Mouse (Mus musculus): ENCODE data around the gene Lrrc61. TPM values are rescaled to one million over a fixed set of nuclear protein-coding genes. Genes with fewer than 3 reads are reported as not detected.

Lrrc61 gene
- polyA plus RNA-seq, 1 experiment from 2014 or later = 0.81 TPM

DNA sequence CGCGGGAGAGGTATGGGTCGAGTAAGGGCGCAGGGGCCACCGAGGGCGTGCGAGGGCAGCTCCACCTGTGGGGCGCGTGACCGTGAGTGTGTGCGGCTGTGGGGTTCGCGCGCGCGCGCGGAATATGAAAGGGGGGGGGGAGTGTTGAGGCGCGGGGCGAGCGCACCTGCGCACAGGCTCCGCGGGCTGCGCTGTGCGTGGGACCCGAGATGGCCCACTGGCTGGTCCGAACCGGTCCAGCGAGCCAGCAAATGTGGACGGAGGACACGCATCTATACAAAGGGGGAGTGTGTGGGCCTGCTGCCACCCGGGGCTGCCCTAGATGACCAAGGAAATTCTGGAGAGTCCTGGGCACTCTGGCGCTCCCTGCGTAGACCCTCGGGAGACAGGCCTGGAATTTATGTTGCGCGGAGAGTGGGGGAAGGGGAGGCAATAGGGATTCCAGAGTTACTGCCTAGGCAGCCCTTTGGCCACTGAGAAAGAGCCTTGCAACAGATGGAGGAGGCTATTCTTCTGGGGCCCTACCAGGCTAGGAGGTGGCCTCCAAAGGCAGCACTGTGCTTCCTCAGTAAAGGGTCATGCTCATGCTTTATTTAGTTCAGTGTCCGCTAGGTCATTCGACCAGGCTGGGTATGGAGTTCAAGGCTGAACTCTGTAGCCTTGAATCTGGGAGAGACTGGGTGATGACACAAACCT lies 39.6 kb downstream of the Lrrc61 start:
- Histone ChIP-seq H3K4me3 (replicated peaks) (peak overlapping the region; percentile 69), H3K9ac (peak overlapping the region; percentile 76), H3K4me1 (replicated peaks) (peaks cover 48% of the 10 kb centered on the region), H3K27ac (peak overlapping the region; percentile 58), H3K27me3 (no peaks in the 10 kb centered on the region), H3K36me3 (peaks cover 37% of the 10 kb centered on the region), H3K9me3 (replicated peaks) (peaks cover 12% of the 10 kb centered on the region; the same call in 1 of the 2 replicates), H3K4me2 (peak overlapping the region; percentile 79)
- WGBS (ENCODE audit: insufficient replicate concordance) = 1% methylated on average over 27 of the region's 41 CpGs
- DNase-seq (no peak), ATAC-seq (ENCODE audit: low read depth) (peak; percentile 10)

DNA sequence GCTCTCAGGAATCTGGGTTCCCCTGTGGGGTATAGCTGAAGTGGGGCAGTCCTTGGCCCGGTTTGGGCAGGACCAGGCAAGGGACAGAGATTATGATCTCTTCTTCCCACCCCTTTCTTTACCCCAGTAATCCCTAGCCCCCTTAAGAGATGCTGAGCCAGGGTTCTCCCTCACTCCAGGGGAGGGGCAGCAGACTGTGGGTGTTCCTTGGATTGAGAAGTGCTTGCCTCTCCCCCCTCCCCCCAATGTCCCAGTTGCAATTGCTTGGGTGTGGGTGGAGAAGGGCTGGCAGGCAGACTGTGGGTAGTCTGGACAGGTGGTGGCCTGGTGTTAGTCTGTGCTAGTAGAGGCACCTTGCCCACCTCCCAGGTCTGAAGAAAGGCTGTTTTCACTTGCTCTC lies 40.7 kb downstream of the Lrrc61 start:
- ATAC-seq (ENCODE audit: low read depth) (no peak), DNase-seq (no peak)
- Histone ChIP-seq H3K9ac (peak overlapping the region; percentile 76; the same call in 1 of the 2 replicates), H3K9me3 (replicated peaks) (peaks cover 12% of the 10 kb centered on the region; the same call in 1 of the 2 replicates), H3K36me3 (peaks cover 47% of the 10 kb centered on the region), H3K4me2 (peak overlapping the region; percentile 79), H3K4me3 (replicated peaks) (peak overlapping the region; percentile 69), H3K4me1 (replicated peaks) (peaks cover 57% of the 10 kb centered on the region), H3K27ac (no peak overlapping the region), H3K27me3 (no peaks in the 10 kb centered on the region)
- 32% methylated on average over 1 of the region's 1 CpGs for WGBS (ENCODE audit: insufficient replicate concordance)

- Histone ChIP-seq H3K4me3 (replicated peaks) (no peak overlapping the region), H3K4me2 (no peak overlapping the region), H3K36me3 (peaks cover 47% of the 10 kb centered on the region), H3K9me3 (replicated peaks) (peaks cover 12% of the 10 kb centered on the region; the same call in 1 of the 2 replicates), H3K27me3 (no peaks in the 10 kb centered on the region), H3K9ac (no peak overlapping the region), H3K27ac (no peak overlapping the region), H3K4me1 (replicated peaks) (peaks cover 58% of the 10 kb centered on the region)
- no peak for DNase-seq
- WGBS (ENCODE audit: insufficient replicate concordance) = 89% methylated on average over 45 of the region's 45 CpGs
- no peak for ATAC-seq (ENCODE audit: low read depth)
These were observed 42.1 kb downstream of the Lrrc61 start for GRCm38 (mm10) chr6:48596545-48597232.

GRCm38 (mm10) chr6:48597233-48597625 lies 42.6 kb downstream of the Lrrc61 start:
- Histone ChIP-seq H3K36me3 (peaks cover 47% of the 10 kb centered on the region), H3K4me3 (replicated peaks) (no peak overlapping the region), H3K9ac (no peak overlapping the region), H3K27ac (no peak overlapping the region), H3K9me3 (replicated peaks) (peaks cover 12% of the 10 kb centered on the region; the same call in 1 of the 2 replicates), H3K4me2 (no peak overlapping the region), H3K27me3 (no peaks in the 10 kb centered on the region), H3K4me1 (replicated peaks) (peaks cover 59% of the 10 kb centered on the region)
- ATAC-seq (ENCODE audit: low read depth) (no peak), DNase-seq (no peak)
- WGBS (ENCODE audit: insufficient replicate concordance) = 91% methylated on average over 27 of the region's 27 CpGs

DNA sequence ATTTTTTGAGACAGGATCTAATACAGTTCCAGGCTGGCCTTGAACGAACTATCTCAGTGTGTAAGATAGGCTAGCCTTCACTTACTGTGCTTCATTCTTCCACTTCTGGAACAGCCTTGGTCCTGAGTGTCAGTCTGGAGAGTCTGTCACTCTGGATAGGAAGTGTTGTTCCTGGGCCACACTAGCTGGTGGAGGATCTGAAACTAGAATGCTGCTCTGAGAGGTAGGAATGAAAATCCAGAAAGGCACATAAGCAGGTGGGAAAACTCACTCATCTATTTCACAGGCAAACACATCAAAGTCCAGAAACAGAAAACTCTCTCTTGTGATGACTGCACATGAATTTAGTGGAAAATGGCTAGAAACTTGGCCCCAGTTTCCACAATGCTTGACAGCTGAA lies 46.0 kb downstream of the Lrrc61 start:
- DNase-seq (no peak), ATAC-seq (ENCODE audit: low read depth) (no peak)
- peaks cover 12% of the 10 kb centered on the region; the same call in 1 of the 2 replicates for H3K9me3 ChIP-seq (replicated peaks)
- 59% methylated on average over 1 of the region's 1 CpGs for WGBS (ENCODE audit: insufficient replicate concordance)
- H3K4me3 ChIP-seq (replicated peaks) = no peak overlapping the region
- no peak overlapping the region for H3K27ac ChIP-seq
- peaks cover 44% of the 10 kb centered on the region for H3K36me3 ChIP-seq
- peaks cover 45% of the 10 kb centered on the region for H3K4me1 ChIP-seq (replicated peaks)
- H3K27me3 ChIP-seq = no peaks in the 10 kb centered on the region
- H3K9ac ChIP-seq = no peak overlapping the region
- H3K4me2 ChIP-seq = peak overlapping the region; percentile 95; the same call in 1 of the 2 replicates

DNA sequence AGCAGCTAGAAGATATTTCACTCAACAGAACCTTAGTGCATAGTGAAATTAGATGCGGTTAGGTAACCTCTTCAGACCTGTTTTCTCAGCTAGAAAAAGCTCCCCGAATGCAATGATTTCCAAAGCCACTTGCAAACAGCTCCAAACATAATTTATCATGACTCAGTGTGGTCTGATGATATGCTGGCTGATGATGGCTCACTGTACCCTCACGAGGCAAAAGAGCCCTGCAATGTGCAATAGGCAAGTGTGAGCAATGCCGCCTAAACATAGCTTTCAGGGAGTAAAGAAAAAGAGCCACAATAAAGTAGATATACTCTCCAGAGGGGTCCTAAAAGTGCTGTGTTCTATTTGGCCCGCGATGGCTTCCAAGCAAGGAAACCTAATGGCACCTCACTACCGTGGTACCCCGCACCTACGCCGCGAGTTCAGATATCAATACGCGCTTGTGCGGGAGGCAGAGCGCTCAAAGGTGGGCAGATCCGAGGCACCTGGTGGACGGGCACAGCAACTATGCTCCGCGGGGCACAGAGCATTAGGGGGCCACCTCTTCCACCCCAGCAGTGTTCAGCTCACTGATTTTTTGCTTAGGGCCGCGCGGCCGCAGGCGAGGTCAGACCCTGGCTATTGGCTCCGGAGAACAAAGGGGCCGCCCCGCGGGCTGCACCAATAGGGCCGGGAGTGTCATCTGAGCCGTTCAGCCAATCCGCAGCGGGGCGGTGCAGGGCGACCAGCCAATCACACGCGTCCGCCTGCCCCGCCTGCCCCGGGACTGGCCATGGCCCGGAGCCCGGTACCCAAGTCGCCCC lies 46.9 kb downstream of the Lrrc61 start, which contains the start of gene Zfp775:
TSS of gene Zfp775 (plus strand) at position 793 of the 809 bp plus-strand sequence.
- DNase-seq (peak; percentile 90), ATAC-seq (ENCODE audit: low read depth) (peak; percentile 99)
- H3K4me1 ChIP-seq (replicated peaks) = peaks cover 45% of the 10 kb centered on the region
- H3K27me3 ChIP-seq = no peaks in the 10 kb centered on the region
- H3K9ac ChIP-seq = peak within 1 kb of the TSS; percentile 72
- 5% methylated on average over 42 of the region's 42 CpGs for WGBS (ENCODE audit: insufficient replicate concordance)
- H3K27ac ChIP-seq = peak within 1 kb of the TSS; percentile 75
- H3K9me3 ChIP-seq (replicated peaks) = peaks cover 8% of the 10 kb centered on the region; the same call in 1 of the 2 replicates
- peak within 1 kb of the TSS; percentile 72 for H3K4me3 ChIP-seq (replicated peaks)
- H3K4me2 ChIP-seq = peak within 1 kb of the TSS; percentile 95
- H3K36me3 ChIP-seq = peaks cover 37% of the 10 kb centered on the region

DNA sequence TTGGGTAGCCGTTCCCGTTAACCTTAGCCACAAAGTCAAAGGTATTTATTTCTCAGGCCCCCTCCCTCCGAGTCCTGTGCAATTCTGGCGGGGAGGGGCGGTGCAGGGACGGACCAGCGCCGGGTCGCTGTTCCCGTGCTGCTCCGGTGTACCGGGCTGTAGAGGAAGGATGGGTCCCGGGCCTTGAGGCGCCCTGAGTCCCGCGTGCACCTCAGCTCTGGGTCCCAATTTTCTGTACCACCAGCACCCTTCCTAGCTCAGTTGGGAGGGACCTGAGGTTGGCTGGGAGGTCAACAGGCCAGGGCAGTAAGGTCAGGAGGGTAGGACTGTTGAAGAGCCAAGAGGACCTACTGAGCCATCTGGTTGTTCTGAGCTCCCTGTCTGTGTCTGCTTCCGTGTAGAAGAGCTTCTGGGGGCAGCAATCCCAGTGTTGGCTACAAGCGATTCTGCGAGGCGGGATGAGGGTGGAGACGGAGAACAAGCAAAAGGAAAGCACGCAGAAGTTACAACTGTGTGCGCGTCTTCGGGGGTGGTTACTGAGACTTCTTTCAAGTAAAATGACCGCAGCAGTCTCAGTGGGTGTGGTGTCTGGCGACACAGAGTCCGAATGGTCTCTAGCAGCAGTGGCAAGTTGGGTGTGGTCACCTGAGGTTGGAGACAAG lies 47.6 kb downstream of the Lrrc61 start:
- DNase-seq (peak; percentile 20), ATAC-seq (ENCODE audit: low read depth) (peak; percentile 65)
- peak overlapping the region; percentile 95 for H3K4me2 ChIP-seq
- H3K36me3 ChIP-seq = peaks cover 30% of the 10 kb centered on the region
- peak overlapping the region; percentile 72 for H3K4me3 ChIP-seq (replicated peaks)
- H3K9ac ChIP-seq = peak overlapping the region; percentile 72
- H3K27me3 ChIP-seq = no peaks in the 10 kb centered on the region
- H3K27ac ChIP-seq = peak overlapping the region; percentile 75
- peaks cover 1% of the 10 kb centered on the region; the same call in 1 of the 2 replicates for H3K9me3 ChIP-seq (replicated peaks)
- peaks cover 45% of the 10 kb centered on the region for H3K4me1 ChIP-seq (replicated peaks)
- 2% methylated on average over 28 of the region's 28 CpGs for WGBS (ENCODE audit: insufficient replicate concordance)

DNA sequence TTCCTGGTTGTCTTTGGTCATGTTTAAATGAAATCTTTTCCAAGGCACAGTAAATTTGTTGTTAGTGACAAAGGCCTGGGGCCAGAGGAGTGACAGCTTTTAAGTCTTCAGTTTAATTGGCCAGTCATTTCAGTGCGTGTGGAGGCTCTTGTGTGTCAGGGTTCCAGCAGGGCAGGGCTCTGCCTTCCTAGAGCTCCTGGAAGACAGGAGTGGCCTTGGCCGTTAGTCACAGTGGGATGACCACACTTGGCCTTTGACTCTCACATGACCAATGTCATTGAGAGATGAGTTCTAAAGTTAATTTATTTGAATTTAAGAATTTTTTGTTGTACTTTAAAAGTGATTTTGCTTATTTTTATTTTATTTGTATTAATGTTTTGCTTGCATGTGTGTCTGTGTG lies 53.5 kb downstream of the Lrrc61 start:
- no peak overlapping the region for H3K9ac ChIP-seq
- WGBS (ENCODE audit: insufficient replicate concordance) = 79% methylated on average over 2 of the region's 2 CpGs
- H3K27me3 ChIP-seq = no peaks in the 10 kb centered on the region
- no peaks in the 10 kb centered on the region for H3K36me3 ChIP-seq
- no peaks in the 10 kb centered on the region for H3K9me3 ChIP-seq (replicated peaks)
- peaks cover 10% of the 10 kb centered on the region for H3K4me1 ChIP-seq (replicated peaks)
- no peak overlapping the region for H3K27ac ChIP-seq
- ATAC-seq (ENCODE audit: low read depth) = no peak
- DNase-seq = no peak
- H3K4me3 ChIP-seq (replicated peaks) = no peak overlapping the region
- no peak overlapping the region for H3K4me2 ChIP-seq

GRCm38 (mm10) chr6:48609512-48609911 lies 54.9 kb downstream of the Lrrc61 start:
- no peaks in the 10 kb centered on the region for H3K27me3 ChIP-seq
- H3K4me2 ChIP-seq = no peak overlapping the region
- ATAC-seq (ENCODE audit: low read depth) (peak; percentile 53), DNase-seq (no peak)
- no peaks in the 10 kb centered on the region for H3K9me3 ChIP-seq (replicated peaks)
- peaks cover 3% of the 10 kb centered on the region; the same call in 1 of the 2 replicates for H3K36me3 ChIP-seq
- peaks cover 8% of the 10 kb centered on the region for H3K4me1 ChIP-seq (replicated peaks)
- H3K9ac ChIP-seq = no peak overlapping the region
- WGBS (ENCODE audit: insufficient replicate concordance) = 44% methylated on average over 7 of the region's 7 CpGs
- no peak overlapping the region for H3K27ac ChIP-seq
- no peak overlapping the region for H3K4me3 ChIP-seq (replicated peaks)

GRCm38 (mm10) chr6:48610657-48611056 lies 56.1 kb downstream of the Lrrc61 start:
- Histone ChIP-seq H3K9ac (no peak overlapping the region), H3K9me3 (replicated peaks) (no peaks in the 10 kb centered on the region), H3K4me3 (replicated peaks) (no peak overlapping the region), H3K27me3 (no peaks in the 10 kb centered on the region), H3K36me3 (peaks cover 3% of the 10 kb centered on the region; the same call in 1 of the 2 replicates), H3K4me2 (no peak overlapping the region), H3K4me1 (replicated peaks) (peaks cover 8% of the 10 kb centered on the region), H3K27ac (no peak overlapping the region)
- 64% methylated on average over 3 of the region's 3 CpGs for WGBS (ENCODE audit: insufficient replicate concordance)
- DNase-seq (no peak), ATAC-seq (ENCODE audit: low read depth) (no peak)

Data from liver, embryonic 13.5 days (tissue).